Mouse (Mus musculus): ENCODE data around the gene Adcy9.

The Adcy9 gene

DNA sequence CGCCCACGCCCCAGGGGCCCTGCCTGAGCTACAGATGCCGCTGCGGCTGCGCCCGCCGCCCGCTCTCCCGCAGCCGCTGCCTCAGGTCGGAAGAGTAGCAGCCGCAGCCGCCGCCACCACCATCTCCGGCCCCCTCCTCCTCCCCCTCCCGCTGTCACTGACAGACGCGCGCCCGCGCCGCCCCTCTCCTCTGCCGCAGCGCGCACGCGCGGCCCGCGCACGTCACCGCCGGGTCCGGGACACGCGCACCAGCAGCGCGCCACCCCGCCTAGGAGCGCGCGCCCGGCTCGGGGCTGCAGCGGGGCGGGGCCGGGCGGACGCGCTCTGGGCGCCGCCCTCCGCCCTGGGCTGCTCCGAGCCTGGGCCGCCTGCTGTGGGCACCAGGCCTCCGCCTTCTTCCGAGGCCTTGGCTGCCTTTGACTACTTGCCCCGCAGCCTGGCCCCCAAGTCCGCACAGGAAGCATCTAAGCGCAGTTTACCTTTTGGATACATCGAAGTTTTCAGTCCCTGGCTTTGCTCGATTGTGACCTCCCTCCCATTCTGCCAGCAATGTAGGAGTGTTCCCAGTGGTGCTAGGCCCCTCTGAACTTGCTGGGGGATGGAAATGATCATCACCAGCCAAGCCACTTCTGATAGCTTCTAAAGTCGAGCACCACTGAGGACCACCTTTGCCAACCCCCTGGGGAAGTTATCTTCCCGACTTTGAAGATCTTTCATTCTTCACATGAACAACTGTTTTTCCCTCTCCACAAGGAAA is at the start of gene Adcy9:
Gene Adcy9, minus strand, starts transcription at position 201 of the 757 bp plus-strand sequence.
- peak; percentile 95 to 97 for DNase-seq (ENCODE audit: inconsistent age in 2 of 2, low spot score in 1 of 2)

DNA sequence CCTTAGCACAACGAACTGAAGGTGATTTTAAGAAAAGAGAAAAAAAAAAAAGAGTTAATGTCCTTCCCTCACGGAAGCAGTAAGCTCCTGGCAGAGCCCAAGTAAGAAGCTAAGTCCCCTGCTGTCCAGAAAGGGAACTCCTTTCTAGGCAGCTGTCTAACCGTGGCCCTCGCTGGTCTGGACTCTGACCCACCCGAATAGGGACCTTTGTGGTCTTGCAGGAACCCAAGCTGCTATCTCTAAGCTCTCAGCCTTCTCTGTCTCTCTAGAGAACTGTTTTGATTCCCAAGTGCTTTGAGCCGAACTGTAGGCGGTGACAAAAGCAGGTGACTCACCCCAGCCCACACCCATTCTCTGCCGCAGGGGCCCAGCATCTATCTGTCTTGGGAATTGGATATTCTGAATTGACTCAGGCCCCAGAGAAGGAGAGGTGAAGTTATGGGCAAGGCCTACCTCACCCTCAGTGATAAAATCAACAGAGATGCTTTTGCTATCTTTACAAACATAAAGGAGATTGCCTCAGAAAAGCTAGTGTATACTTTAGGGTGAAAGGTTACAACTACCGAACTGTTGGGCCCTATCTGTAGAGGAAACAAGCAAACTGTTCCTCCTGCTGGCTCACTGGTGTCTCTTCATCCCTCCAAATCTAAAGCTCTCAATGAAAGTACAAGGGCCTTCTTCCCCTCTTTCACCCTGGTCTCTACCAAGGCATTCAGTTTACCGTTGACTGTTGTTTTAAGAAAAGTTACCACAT is 49.5 kb upstream of the Adcy9 start:
- peak; percentile 58 to 81 for DNase-seq (ENCODE audit: inconsistent age in 2 of 2, low spot score in 1 of 2)

DNA sequence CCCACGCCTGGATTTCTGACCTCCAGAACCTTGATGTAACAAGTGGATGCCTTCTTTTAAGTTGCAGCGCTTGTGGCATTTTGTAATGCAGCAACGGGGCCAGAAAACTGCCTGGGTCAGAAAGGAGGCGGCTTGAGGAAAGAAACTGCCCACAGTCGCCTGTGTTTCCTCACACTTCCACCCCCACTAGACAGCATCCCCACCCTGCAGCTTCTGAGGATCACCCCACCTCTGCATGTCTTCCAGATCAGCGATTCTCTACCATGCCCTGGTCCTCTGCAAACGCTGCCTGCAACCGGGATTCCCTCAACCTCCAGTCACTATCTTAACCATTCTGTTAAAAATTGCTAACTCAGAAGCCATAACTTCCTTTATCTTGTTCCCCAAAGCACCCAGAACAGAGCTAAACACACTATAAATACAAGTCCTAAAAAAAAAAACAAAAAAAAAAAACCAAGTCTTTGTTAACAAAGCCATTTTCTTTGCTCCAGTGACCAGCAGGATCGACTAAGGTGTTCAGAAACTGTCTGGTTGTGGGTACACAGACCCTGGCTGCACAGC is 44.3 kb upstream of the Adcy9 start:
- DNase-seq (ENCODE audit: inconsistent age in 2 of 2, low spot score in 1 of 2): no peak

DNA sequence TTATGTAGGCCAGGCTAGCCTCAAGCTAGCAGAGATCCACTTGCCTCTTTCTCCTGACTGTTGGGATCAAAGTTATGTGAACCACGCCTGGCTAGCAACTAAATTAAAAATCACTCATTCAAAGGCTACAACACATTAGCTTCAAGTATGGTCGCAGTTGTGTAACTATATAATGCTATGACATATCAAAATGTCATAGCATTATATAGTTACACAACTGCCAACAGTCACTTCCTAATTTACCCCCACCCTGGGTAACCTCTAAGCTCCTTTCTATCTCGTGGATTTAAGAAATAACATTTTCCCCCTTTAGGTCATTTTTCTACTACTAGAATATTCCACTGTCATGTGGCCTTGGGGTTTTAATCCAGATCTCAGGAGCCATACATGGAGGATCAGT is 37.6 kb upstream of the Adcy9 start:
- no peak for DNase-seq (ENCODE audit: inconsistent age in 2 of 2, low spot score in 1 of 2)

DNA sequence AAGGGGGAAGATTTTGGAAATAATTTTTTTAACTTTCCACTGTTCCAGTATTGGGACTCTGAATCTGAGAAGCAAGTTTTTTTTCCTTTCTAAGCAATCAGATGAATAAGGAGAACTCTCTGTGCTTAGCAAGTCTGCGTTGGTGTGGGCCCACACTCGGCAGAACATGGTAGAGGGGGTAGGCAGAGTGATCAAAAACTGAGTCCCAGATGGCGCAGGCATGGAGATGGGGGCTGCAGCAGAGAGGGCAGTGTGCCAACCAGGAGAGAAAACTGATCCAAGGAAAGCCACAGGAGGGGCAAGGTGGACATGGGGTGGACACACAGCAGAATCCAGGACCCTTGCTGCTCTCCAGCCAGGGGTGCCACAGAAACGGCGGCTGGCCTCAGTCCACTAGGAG is 36.1 kb upstream of the Adcy9 start:
- no peak for DNase-seq (ENCODE audit: inconsistent age in 2 of 2, low spot score in 1 of 2)

DNA sequence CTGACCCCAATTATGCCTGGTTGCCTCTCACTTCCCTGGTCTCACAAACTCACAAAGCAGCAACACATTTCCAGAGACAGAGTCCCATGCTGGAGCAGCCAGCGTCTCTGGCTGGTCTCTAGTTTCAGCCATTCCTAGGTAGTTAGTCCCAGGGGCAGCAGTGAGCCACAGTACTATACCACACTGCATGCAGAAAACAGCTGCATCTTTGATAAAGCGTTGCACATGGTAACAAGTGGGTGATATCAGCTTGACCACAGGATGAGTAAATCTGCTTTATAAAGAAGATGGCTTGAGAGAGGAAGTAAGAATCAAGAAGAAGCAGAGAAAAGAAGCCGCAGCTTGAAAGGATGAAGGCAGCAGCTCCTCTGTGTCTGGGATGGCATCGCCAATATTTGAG is 35.4 kb upstream of the Adcy9 start:
- no peak for DNase-seq (ENCODE audit: inconsistent age in 2 of 2, low spot score in 1 of 2)

DNA sequence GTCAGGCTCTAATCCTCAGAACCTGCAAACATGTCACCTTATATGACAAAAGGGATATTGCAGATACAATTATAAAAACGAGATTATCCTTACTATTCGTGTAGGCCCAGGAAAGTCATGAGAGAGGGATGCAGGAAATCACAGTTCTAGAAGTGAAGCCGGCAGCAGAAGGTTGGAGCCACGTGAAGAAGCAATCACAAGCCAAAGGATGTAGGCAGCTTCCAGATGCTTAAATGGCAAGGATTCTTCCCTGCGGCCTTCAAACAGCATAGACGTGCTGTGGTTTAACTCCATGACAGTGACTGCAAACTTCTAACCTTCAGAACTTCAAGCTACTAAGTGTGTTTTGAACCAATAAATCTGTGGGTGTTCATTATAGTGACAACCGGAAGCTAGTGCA is 34.3 kb upstream of the Adcy9 start:
- peak in 1 of 2 experiments; percentile 39 for DNase-seq (ENCODE audit: inconsistent age in 2 of 2, low spot score in 1 of 2)

DNA sequence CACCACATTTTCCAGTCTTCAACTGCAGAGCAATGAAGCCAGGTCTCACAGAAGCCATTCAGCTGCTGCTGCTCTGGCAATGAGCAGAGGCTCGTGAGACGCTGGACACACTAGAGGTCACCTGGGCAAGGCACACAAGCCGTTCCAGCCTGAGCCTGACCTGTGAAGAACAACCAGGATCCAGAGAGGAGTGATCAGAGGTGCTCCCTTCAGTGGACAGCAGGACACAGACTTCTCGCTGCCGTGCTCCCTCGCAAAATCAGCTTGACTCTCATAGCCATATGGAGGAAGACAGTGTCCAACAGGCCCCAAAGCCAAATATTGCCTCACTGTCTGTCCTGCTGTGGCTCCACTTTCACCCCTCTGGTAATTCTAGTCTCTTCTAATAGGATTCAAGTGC is 29.1 kb upstream of the Adcy9 start:
- no peak for DNase-seq (ENCODE audit: inconsistent age in 2 of 2, low spot score in 1 of 2)

DNA sequence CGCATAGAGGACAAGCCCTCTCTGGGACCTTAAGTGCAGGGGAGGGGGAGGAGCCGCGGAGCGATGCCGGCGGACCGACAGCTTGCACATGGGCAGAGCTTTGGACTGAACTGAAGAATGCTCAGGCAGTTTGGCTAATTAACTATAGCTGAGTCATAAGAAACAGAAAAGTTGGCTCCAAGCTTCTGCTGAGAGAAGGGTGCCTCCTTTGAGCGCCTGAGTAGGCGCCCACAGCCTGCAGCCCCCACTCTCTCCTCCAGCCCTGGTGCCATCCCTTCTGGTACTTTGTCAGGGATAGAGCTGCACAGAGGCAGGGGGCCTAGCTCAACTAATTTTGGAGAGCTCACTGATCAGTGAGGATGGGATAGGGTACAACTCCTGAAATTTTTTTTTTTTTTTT is 27.9 kb upstream of the Adcy9 start:
- no peak for DNase-seq (ENCODE audit: inconsistent age in 2 of 2, low spot score in 1 of 2)

DNA sequence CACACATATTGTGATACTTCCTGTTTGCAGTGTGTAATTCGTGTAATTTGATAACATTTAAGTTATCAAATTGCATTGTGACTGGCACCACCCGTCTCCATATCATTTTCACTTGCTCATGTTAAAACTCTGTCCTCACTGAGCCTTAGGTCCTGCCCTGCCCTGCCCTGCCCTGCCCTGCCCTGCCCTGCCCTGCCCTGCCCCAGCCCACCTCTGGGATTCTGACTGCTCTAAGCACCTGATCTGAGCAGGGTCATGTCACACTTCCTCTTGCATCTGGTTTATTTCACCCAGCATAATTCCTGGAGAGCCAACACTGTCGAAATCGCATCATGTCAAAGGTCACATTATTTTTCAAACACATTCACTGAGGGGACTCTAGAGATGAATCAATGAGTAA is 26.1 kb upstream of the Adcy9 start:
- no peak for DNase-seq (ENCODE audit: inconsistent age in 2 of 2, low spot score in 1 of 2)

DNA sequence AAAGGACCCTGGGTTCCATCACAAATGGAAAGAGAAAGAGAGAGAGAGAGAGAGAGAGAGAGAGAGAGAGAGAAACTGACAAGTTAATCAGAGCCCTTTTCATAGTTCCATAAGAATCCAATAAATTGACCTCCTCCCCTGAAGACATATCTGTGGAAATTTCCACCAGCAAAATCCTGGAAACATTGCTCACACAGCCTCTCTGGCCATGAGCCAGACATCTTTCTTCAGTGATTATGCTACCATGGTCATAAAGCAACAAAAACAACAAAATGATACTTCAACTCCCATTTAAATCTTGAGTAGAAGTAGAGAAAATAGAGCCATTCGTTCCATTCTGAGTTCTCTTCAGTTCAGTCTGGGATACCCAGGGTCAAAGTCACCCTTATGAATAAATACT is 24.1 kb upstream of the Adcy9 start:
- DNase-seq (ENCODE audit: inconsistent age in 2 of 2, low spot score in 1 of 2): peak in 1 of 2 experiments; percentile 67

DNA sequence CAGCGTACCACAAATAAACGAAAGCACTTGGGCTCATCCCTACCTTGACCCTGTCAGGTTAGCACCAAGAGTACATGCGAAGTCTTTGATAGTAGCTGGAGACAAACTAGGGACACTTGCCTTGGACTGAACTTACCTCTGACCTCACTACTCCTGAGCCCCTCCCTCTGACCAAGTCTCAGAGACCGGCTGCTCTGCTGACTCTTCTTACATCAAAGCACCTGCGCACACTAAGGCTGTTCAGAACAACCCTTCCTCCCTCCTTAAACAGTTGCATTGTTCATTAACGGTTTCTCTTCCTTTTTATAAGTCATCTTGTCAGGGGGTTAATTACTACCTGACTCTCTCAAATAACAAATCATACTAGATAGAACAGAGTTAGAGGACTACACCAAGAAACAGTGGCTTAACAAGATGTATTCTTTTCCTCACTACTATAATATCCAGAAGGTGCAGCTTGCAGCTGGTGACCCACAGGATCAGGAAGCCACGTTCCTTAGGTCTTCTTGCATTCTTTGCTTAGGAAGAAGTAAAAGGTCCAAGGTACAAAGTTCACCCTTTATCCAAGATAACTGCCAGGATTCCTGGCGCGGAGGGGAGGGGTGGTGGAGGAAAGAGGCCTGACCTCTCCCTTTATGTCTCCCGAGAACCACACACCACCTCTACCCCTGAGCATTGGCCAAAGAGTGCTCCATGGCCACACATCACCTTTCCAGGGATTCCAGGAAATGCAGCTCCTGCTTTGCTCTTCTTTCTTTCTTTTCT is 19.2 kb upstream of the Adcy9 start:
- DNase-seq (ENCODE audit: inconsistent age in 2 of 2, low spot score in 1 of 2): no peak

DNA sequence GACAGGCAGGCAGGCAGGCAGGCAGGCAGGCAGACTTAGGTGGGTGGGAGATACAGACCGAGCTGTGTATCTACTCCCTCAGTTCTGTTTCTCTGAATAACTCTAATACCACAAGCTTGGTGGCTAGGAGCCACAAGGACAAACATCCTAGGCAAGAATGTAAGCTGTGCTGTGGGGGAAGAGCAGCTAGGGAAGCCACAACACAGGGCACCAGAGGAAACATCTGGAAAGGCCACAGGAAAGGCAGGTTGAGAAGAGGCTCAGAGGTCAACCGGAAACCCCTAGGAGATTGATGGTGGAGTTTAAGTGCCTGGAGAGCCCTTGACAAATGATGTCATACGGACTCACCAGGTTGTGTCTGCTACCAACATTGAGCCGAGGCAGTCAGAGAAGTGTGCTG is 16.4 kb upstream of the Adcy9 start:
- peak; percentile 27 to 59 for DNase-seq (ENCODE audit: inconsistent age in 2 of 2, low spot score in 1 of 2)

DNA sequence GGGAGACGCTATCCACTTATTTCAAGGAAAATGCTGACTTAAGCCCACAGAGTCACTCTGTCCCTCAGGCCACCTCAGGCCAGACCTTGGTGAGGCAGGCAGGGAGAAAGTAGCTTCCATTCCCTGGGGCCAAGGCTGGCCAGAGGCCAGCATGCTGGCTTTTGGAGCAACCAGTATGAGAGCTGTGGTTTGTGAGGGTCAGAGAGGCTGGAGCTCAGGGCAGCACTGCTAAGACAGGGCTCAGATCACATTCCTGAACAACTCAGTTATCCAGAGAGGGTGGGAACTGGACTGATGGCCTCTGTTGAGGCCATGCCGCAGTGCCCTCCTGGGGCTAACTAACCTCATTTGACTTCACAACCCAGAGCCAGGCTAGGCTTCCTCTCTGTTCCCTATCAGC is 15.1 kb upstream of the Adcy9 start:
- peak; percentile 64 to 73 for DNase-seq (ENCODE audit: inconsistent age in 2 of 2, low spot score in 1 of 2)

DNA sequence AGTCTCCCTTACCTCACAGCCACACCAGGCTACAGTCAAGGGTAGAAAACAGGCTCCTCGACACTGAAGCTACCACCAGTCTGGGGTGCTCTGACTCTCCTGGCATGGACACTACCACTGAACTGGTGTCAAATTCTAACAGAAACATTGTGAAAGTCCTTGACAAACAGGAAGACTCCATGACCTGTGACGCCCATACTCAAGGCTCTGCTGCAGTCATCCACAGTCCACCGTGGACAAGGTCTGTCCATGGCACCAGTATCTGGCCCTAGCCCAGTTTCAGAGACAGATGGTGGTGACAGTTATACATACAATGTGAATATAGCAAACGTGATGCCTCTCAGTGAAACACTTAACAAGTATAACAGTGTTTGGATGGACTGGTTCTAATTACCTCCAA is 11.5 kb upstream of the Adcy9 start:
- DNase-seq (ENCODE audit: inconsistent age in 2 of 2, low spot score in 1 of 2): peak in 1 of 2 experiments; percentile 43

DNA sequence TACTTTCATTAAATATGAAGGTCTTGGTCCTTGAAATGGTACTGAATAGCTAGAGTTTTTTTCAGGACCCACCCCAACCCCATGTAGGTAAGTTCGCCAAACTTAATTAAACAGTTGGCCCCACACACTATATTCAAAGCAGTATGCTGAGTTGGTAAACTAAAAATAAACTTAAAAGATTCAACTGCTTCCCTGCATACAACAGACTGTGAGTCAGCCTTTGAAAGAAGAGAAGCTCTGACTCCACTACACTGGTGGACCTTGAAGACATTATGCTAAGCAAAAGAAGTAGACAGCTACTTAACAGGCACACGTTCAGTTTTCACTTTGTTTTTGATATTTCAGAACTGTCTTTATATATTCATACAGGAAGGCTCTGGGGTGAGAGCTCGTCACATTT is 10.7 kb upstream of the Adcy9 start:
- no peak for DNase-seq (ENCODE audit: inconsistent age in 2 of 2, low spot score in 1 of 2)

DNA sequence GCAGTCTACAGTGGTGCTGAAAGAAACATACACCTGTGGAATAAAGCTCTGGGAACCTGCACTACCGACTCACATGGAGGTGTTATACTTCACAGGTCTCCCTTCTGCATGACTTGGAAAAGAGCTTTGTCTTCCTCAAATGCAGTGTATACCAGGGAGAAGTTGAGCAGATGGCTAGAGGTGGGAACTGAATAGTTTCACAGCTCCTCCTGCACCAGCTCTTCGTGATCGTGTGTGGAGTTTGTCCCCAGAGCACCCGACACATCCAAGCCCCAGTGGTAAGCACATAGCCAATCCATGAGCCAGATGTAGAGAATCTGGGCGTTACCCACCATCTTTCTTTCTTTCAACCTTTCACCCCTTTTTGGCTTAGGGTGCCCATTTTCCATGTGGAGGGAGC is 9.9 kb upstream of the Adcy9 start:
- no peak for DNase-seq (ENCODE audit: inconsistent age in 2 of 2, low spot score in 1 of 2)

DNA sequence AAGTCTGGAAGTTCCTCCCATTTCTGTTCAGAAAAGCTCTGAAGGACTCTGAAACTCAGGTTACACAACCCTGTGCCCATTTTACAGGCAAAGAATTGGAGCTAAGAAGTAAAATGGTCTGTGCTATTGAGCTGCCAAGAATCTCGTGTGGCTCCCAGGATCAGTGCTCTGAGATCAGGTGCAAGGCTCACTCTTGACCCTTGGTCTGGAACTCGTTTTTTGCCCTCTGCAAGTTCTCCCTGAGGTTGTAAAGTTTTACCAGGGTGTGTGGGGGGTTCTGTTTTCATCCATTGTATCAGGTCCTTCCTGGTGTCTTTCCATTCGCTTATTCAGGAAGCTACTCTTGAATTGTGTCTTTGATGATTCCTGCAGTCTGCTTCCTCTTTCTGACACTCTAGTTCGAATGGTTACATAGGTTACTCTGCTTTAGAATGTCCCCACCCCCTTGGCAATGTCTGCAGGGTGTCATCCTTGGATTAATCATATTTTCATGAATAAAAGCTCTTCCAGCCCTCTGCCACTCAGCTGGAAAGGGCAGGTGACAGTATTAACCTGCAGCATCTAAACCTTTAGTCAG is 5.4 kb upstream of the Adcy9 start:
- DNase-seq (ENCODE audit: inconsistent age in 2 of 2, low spot score in 1 of 2): no peak

DNA sequence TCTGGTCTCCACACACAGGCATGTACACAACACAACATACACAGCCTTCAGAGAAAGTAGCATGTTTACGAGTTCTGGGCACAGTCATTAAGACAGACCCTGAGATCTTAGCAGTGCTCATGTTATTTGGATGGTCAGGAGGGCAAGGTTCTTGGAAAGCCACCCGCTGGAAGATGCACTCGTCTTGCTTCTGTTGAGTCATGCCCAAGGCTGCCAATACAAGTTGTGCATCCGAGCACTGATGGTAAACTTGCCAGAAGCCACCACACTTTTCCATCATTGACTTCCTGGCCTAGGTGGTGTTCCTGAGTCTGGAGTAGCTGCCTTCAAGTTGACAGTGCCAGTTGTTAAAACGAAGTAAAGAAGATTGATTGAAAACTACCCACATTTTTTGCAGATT is 3.3 kb upstream of the Adcy9 start:
- peak in 1 of 2 experiments; percentile 62 for DNase-seq (ENCODE audit: inconsistent age in 2 of 2, low spot score in 1 of 2)

DNA sequence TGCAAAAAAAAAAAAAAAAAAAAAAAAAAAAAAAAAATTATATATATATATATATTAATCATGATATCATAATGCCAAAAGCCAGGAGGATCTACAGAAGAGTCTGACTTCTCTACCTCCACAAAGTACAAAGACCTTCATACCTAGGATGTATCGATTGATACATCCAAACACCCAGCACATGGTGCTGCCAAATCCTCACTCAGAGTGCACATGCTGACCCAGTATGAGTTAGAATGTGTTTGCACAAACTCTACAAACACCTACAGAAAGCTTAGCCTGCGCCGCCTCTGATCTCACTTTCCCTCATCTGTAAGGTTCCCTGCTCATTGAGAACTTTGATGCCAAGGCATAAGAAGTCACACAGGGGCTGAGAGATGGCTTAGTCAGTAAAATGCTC is 2.7 kb upstream of the Adcy9 start:
- no peak for DNase-seq (ENCODE audit: inconsistent age in 2 of 2, low spot score in 1 of 2)
